Mouse (Mus musculus): ENCODE measurements at regions not wholly inside any gene's neighbourhood (a gene's known extent, or its start where the extent isn't known, plus 50 kb on each side); places are given as distances from the start of the nearest gene placed in this dataset.

DNA sequence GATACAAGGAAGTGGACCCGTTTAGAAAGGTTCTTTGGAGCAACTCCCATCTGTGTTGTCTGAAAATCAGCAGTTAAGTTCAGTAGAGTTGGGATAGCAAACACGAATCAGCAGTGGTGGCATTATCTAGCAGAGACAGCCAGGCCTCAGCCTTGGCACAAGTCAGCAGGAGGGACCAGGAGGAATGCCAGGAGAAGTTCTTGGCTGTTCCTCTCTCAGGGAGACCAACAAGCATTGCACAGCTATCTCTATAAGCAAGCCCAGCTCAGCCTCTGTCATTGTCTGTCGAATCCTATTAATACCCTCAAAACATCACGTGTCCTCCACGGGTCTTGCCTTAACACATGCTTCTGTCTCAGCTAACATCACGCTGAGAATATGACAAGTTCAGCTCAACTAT, 219.8 kb downstream of the Gm19935 start:
- ATAC-seq (ENCODE audit: insufficient read depth, low read depth): peak; percentile 49; the same call in 1 of the 2 replicates
- 49% methylated on average over 6 of the region's 6 CpGs for WGBS
- DNase-seq (ENCODE audit: low spot score): peak; percentile 10
- Histone ChIP-seq H3K4me3 (ENCODE audit: low read depth, low read length) (no peak overlapping the region), H3K9me3 (replicated peaks; ENCODE audit: control insufficient read depth, low read length) (peaks cover 6% of the 10 kb centered on the region; the same call in 1 of the 2 replicates), H3K4me2 (ENCODE audit: low read depth, low read length) (no peak overlapping the region), H3K4me1 (ENCODE audit: control insufficient read depth, insufficient read depth) (no peaks in the 10 kb centered on the region), H3K36me3 (replicated peaks; ENCODE audit: control insufficient read depth, insufficient read depth, low read length) (no peaks in the 10 kb centered on the region), H3K27ac (ENCODE audit: low read depth) (no peak overlapping the region; the same call in 1 of the 2 replicates), H3K9ac (replicated peaks; ENCODE audit: low read depth, low read length) (no peak overlapping the region), H3K27me3 (ENCODE audit: control insufficient read depth, insufficient read depth, low read length) (no peaks in the 10 kb centered on the region)
- TF ChIP-seq CTCF (IDR thresholded peaks at IDR 0.05; ENCODE audit: low read depth) (no peak), EP300 (IDR thresholded peaks at IDR 0.05; ENCODE audit: low read depth) (no peak)

DNA sequence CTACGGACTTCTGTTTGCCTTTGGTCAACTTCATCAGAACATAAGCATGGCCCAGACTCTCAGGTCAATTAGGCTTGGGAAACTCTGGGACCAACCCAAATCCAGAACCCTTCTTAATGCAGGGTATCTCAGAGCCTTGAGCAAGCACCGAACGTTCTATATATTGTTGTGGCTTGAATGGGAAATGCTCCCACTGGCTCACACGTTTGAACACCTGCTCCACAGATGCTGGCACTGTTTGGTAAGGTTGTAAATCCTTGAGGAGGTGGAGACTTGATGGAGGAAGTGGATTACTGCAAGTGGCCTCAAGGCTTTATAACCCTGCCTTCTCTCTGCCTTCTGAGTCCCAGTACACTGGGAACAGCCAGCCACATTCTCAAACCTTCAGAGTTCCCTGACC, 231.3 kb upstream of the Tox3 start:
- no peak for TF ChIP-seq EP300 (IDR thresholded peaks at IDR 0.05; ENCODE audit: low read depth)
- no peak for TF ChIP-seq CTCF (IDR thresholded peaks at IDR 0.05; ENCODE audit: low read depth)
- H3K9ac ChIP-seq (replicated peaks; ENCODE audit: low read depth, low read length): no peak overlapping the region
- H3K27me3 ChIP-seq (ENCODE audit: control insufficient read depth, insufficient read depth, low read length): no peaks in the 10 kb centered on the region
- H3K36me3 ChIP-seq (replicated peaks; ENCODE audit: control insufficient read depth, insufficient read depth, low read length): no peaks in the 10 kb centered on the region
- H3K9me3 ChIP-seq (replicated peaks; ENCODE audit: control insufficient read depth, low read length): no peaks in the 10 kb centered on the region
- no peak overlapping the region for H3K27ac ChIP-seq (ENCODE audit: low read depth)
- ATAC-seq (ENCODE audit: insufficient read depth, low read depth) (no peak), DNase-seq (ENCODE audit: low spot score) (no peak)
- no peak overlapping the region for H3K4me2 ChIP-seq (ENCODE audit: low read depth, low read length)
- H3K4me1 ChIP-seq (ENCODE audit: control insufficient read depth, insufficient read depth): no peaks in the 10 kb centered on the region
- H3K4me3 ChIP-seq (ENCODE audit: low read depth, low read length): no peak overlapping the region
- WGBS: 78% methylated on average over 4 of the region's 4 CpGs

DNA sequence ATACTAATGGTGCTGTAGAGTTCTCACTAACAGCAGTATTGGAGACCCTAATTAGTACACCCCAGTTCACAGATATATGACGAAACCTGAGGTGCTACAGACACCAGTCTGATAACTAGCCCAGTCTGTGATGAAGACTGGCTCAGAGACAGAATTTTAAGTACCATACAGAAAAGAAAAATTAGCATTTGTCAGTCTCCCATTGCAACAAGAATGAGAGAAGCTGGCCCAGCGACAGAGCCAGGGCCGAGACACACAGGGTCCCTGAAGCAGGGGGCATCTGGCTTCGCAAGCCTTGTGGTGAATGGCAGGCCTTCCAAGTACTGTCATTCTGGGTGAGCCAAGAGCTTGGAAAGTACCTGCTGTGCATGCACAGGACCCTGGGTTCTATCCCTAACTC, 228.8 kb upstream of the Tox3 start:
- Histone ChIP-seq H3K27me3 (ENCODE audit: control insufficient read depth, insufficient read depth, low read length) (no peaks in the 10 kb centered on the region), H3K4me2 (ENCODE audit: low read depth, low read length) (no peak overlapping the region), H3K27ac (ENCODE audit: low read depth) (no peak overlapping the region), H3K9ac (replicated peaks; ENCODE audit: low read depth, low read length) (no peak overlapping the region), H3K9me3 (replicated peaks; ENCODE audit: control insufficient read depth, low read length) (no peaks in the 10 kb centered on the region), H3K36me3 (replicated peaks; ENCODE audit: control insufficient read depth, insufficient read depth, low read length) (no peaks in the 10 kb centered on the region), H3K4me3 (ENCODE audit: low read depth, low read length) (no peak overlapping the region), H3K4me1 (ENCODE audit: control insufficient read depth, insufficient read depth) (no peaks in the 10 kb centered on the region)
- WGBS: 87% methylated on average over 4 of the region's 4 CpGs
- ATAC-seq (ENCODE audit: insufficient read depth, low read depth) (no peak), DNase-seq (ENCODE audit: low spot score) (no peak)
- no peak for TF ChIP-seq EP300 (IDR thresholded peaks at IDR 0.05; ENCODE audit: low read depth)
- TF ChIP-seq CTCF (IDR thresholded peaks at IDR 0.05; ENCODE audit: low read depth): no peak

DNA sequence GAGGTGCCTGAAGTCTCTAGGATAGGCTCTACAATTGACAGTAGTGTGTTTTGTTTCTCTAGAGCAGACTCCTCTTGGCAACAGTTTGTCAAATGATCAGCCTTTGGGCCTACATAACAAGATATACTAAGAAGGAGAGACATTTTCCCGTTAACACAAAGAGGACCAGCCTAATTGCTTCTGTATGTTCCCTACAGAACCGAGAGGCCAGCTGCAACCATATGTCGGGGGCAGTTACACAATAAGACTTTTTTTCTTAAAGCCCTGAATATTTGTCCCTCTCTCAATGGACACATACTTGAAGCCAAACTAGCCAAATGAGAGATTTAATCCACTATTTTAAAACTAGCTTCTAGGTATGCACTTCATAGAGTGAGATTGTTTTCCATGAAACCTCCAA, 226.5 kb upstream of the Tox3 start:
- WGBS: 76% methylated on average over 3 of the region's 3 CpGs
- no peaks in the 10 kb centered on the region for H3K27me3 ChIP-seq (ENCODE audit: control insufficient read depth, insufficient read depth, low read length)
- no peaks in the 10 kb centered on the region for H3K36me3 ChIP-seq (replicated peaks; ENCODE audit: control insufficient read depth, insufficient read depth, low read length)
- TF ChIP-seq EP300 (IDR thresholded peaks at IDR 0.05; ENCODE audit: low read depth) (no peak), CTCF (IDR thresholded peaks at IDR 0.05; ENCODE audit: low read depth) (no peak)
- DNase-seq (ENCODE audit: low spot score) (no peak), ATAC-seq (ENCODE audit: insufficient read depth, low read depth) (no peak)
- H3K4me3 ChIP-seq (ENCODE audit: low read depth, low read length): no peak overlapping the region
- no peak overlapping the region for H3K4me2 ChIP-seq (ENCODE audit: low read depth, low read length)
- H3K9me3 ChIP-seq (replicated peaks; ENCODE audit: control insufficient read depth, low read length): no peaks in the 10 kb centered on the region
- H3K9ac ChIP-seq (replicated peaks; ENCODE audit: low read depth, low read length): no peak overlapping the region
- no peaks in the 10 kb centered on the region for H3K4me1 ChIP-seq (ENCODE audit: control insufficient read depth, insufficient read depth)
- no peak overlapping the region for H3K27ac ChIP-seq (ENCODE audit: low read depth)

DNA sequence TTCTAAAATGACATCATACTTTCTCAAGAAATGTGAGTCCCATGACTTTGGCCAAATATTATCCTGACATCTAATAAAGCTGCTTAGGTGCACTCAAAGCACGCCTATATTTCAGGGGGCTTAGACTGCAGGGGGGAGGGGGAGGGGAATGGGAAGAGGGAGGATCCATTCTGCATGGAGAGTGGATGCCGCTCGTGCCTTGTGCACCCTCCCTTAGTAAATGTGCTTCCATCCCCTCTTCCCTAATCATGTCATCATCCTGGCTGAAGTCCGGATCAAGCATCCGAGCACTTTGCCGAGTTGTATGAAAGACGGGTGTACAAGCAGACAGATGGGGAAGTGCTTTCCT, 207.9 kb upstream of the Tox3 start:
- no peak for TF ChIP-seq CTCF (IDR thresholded peaks at IDR 0.05; ENCODE audit: low read depth)
- TF ChIP-seq EP300 (IDR thresholded peaks at IDR 0.05; ENCODE audit: low read depth): no peak
- H3K27me3 ChIP-seq (ENCODE audit: control insufficient read depth, insufficient read depth, low read length): no peaks in the 10 kb centered on the region
- DNase-seq (ENCODE audit: low spot score) (no peak), ATAC-seq (ENCODE audit: insufficient read depth, low read depth) (no peak)
- H3K4me1 ChIP-seq (ENCODE audit: control insufficient read depth, insufficient read depth): no peaks in the 10 kb centered on the region
- H3K9ac ChIP-seq (replicated peaks; ENCODE audit: low read depth, low read length): no peak overlapping the region
- H3K4me2 ChIP-seq (ENCODE audit: low read depth, low read length): no peak overlapping the region
- H3K36me3 ChIP-seq (replicated peaks; ENCODE audit: control insufficient read depth, insufficient read depth, low read length): no peaks in the 10 kb centered on the region
- H3K27ac ChIP-seq (ENCODE audit: low read depth): no peak overlapping the region
- H3K4me3 ChIP-seq (ENCODE audit: low read depth, low read length): no peak overlapping the region
- 84% methylated on average over 7 of the region's 7 CpGs for WGBS
- H3K9me3 ChIP-seq (replicated peaks; ENCODE audit: control insufficient read depth, low read length): no peaks in the 10 kb centered on the region

DNA sequence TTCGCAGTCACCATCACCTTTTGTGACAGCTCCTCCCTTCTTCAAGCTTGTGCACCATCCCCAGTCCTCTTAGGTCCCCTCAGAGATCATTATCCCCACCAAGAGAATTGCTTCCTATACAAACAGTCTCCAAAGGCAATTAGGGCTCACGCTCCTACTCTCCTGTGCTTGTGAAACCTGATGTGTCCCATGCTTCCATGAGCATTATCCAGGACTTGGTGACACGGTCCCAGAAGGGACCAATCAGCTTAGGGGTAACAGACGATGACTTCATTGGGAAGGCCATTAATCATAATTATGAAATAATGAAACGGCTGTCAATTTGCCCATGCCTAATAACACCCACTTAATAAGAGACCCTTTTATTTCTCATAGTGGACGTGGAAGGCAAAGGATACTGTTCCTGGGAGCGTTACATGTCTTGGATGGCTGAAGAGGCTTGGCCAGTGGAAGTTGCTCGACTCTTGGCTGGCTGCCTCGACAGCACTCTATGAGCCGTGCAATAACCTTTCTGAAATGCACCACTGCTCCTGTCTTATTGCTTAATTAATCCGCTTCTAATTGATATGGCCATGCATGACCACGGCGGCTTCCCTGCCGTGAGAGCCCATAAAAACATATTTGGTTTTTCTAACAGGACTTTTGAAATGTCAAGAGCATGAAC, 207.4 kb upstream of the Tox3 start:
- DNase-seq (ENCODE audit: low spot score): no peak
- Histone ChIP-seq H3K27ac (ENCODE audit: low read depth) (no peak overlapping the region), H3K4me1 (ENCODE audit: control insufficient read depth, insufficient read depth) (no peaks in the 10 kb centered on the region), H3K9ac (replicated peaks; ENCODE audit: low read depth, low read length) (no peak overlapping the region), H3K27me3 (ENCODE audit: control insufficient read depth, insufficient read depth, low read length) (no peaks in the 10 kb centered on the region), H3K4me2 (ENCODE audit: low read depth, low read length) (no peak overlapping the region), H3K9me3 (replicated peaks; ENCODE audit: control insufficient read depth, low read length) (no peaks in the 10 kb centered on the region), H3K36me3 (replicated peaks; ENCODE audit: control insufficient read depth, insufficient read depth, low read length) (no peaks in the 10 kb centered on the region), H3K4me3 (ENCODE audit: low read depth, low read length) (no peak overlapping the region)
- ATAC-seq (ENCODE audit: insufficient read depth, low read depth): no peak
- WGBS: 72% methylated on average over 14 of the region's 14 CpGs
- TF ChIP-seq CTCF (IDR thresholded peaks at IDR 0.05; ENCODE audit: low read depth): no peak
- TF ChIP-seq EP300 (IDR thresholded peaks at IDR 0.05; ENCODE audit: low read depth): no peak

Measured in heart, postnatal 0 days (tissue).